20 mouse cellular contexts compared by ENCODE assay signal in genomic region chr13:9405399-9405798, GRCm38 (mm10).
DNase-seq lines count a peak whose midpoint lies in the region; ATAC-seq and TF ChIP-seq lines count a peak whose summit lies in the region.
"Had no signal": no experiment of that assay in that cellular context is flagged by ENCODE, and none has a peak within 500 bp of the region (broad histone marks: within the 10 kb centered on the region; RNA-seq: fewer than 3 reads in every experiment).

No protein-coding gene starts in this region.

- no peaks in the 10 kb centered on the region for H3K4me1 ChIP-seq in thymus, adult 2 months (replicated peaks; ENCODE audit: control insufficient read depth, insufficient read depth, low read length)
- H3K4me1 ChIP-seq: embryonic facial prominence, embryonic 12.5 days; forebrain, embryonic 15.5 days; heart, embryonic 15.5 days had no signal

- no peak overlapping the region for H3K4me3 ChIP-seq in thymus, adult 2 months (ENCODE audit: control insufficient read depth, insufficient read depth, low read length)
- H3K4me3 ChIP-seq: embryonic facial prominence, embryonic 12.5 days; forebrain, embryonic 15.5 days; heart, embryonic 15.5 days; hindbrain, embryonic 10.5 days had no signal

- no peak overlapping the region for H3K27ac ChIP-seq in thymus, adult 2 months (ENCODE audit: control insufficient read depth, insufficient read depth, low read length)
- H3K27ac ChIP-seq: embryonic facial prominence, embryonic 12.5 days; forebrain, embryonic 15.5 days; heart, embryonic 15.5 days; hindbrain, embryonic 10.5 days; hindbrain, embryonic 14.5 days had no signal

- no peaks in the 10 kb centered on the region for H3K27me3 ChIP-seq in thymus, adult 2 months (ENCODE audit: control insufficient read depth, insufficient read depth, low read length)
- H3K27me3 ChIP-seq: embryonic facial prominence, embryonic 12.5 days; forebrain, embryonic 15.5 days; heart, embryonic 15.5 days had no signal

- 7% methylated on average over 1 of the region's 1 CpGs for WGBS in thymus, adult 2 months

- peak; percentile 69; the same call in 1 of the 2 replicates for ATAC-seq in neutrophil, adult 5-6 weeks (ENCODE audit: extremely low read depth, insufficient number of reproducible peaks, low FRiP score, poor library complexity, severe bottlenecking)
- no peak for ATAC-seq in CD4-positive, CD25-positive, alpha-beta regulatory T cell, adult 4 months
- no peak for ATAC-seq in cerebellum, adult (ENCODE audit: insufficient number of reproducible peaks, low FRiP score, low TSS enrichment)
- ATAC-seq: forebrain, embryonic 15.5 days had no signal

- DNase-seq in thymus, adult 2 months: peak; percentile 9
- DNase-seq in thymus, adult 18-20 months: no peak
- peak; percentile 42 for DNase-seq in thymus, postnatal 14 days
- no peak for DNase-seq in retina, postnatal 1 day
- DNase-seq: adrenal gland, adult 8-10 months; adrenal gland, postnatal 36 days; cerebellum, adult 11 months; cerebellum, adult 9-10 months; cerebellum, postnatal 25 days; gastrocnemius, postnatal 36 days; heart, adult 18-20 months; heart, postnatal 14 days had no signal

- no peak for TF ChIP-seq CTCF in thymus, adult 2 months (IDR thresholded peaks at IDR 0.05; ENCODE audit: borderline replicate concordance, control insufficient read depth, extremely low read depth, insufficient read depth, low read length, poor library complexity)

- no peak for TF ChIP-seq POLR2A in thymus, adult 2 months (IDR thresholded peaks at IDR 0.05; ENCODE audit: control insufficient read depth, extremely low read depth, insufficient read depth, low read length, poor library complexity)

- H3K36me3 ChIP-seq in thymus, adult 2 months (ENCODE audit: control insufficient read depth, insufficient read depth, low read length): no peaks in the 10 kb centered on the region
- H3K36me3 ChIP-seq: embryonic facial prominence, embryonic 12.5 days; forebrain, embryonic 15.5 days; heart, embryonic 15.5 days had no signal

Comparison
In these comparisons a context has a peak if more than half of its experiments do, and no peak if none do; other contexts are left out.
1. DNase-seq: peak in thymus, adult 2 months (single experiment) and thymus, postnatal 14 days (single experiment); none in thymus, adult 18-20 months (0 of 2) and retina, postnatal 1 day (single experiment).